Mouse (Mus musculus) lung, postnatal 0 days (tissue): ENCODE results near the gene Rchy1. TPM values are rescaled to one million over a fixed set of nuclear protein-coding genes. Genes with fewer than 3 reads are reported as not detected.
A peak's percentile ranks its signal among the peaks of the same experiment; 100 is the strongest.

Experiments used
- ATAC-seq: fragments of 200-750 bp; cut with Nextera tagmentation; 2 replicates; pipeline ENCODE4 v1.8.0; 2017; ENCODE audit warnings: moderate library complexity
- DNase-seq: peaks from one replicate; pipeline ENCODE4 v3.0.0-alpha.2; 2016; ENCODE audit warnings: low spot score
- H3K27ac ChIP-seq: fragments of 300-500 bp; sonication (generic); 2 replicates; pipeline ENCODE4 v1.5.1; 2014; ENCODE audit warnings: antibody characterized with exemption, mild to moderate bottlenecking, low read length, mixed read lengths
- H3K27me3 ChIP-seq: fragments of 300-500 bp; sonication (generic); replicated peaks from 2 replicates; pipeline ENCODE4 v1.6.1; 2014; ENCODE audit warnings: low read length, mixed read lengths; ENCODE audit not compliant: insufficient read depth
- H3K36me3 ChIP-seq: fragments of 300-500 bp; sonication (generic); 2 replicates; pipeline ENCODE4 v1.6.1; 2014; ENCODE audit warnings: low read length, mixed read lengths; ENCODE audit not compliant: insufficient read depth
- H3K4me1 ChIP-seq: fragments of 300-500 bp; sonication (generic); 2 replicates; pipeline ENCODE4 v1.6.1; 2014; ENCODE audit warnings: antibody characterized with exemption, low read depth, low read length, mixed read lengths; ENCODE audit not compliant: insufficient read depth
- H3K4me2 ChIP-seq: fragments of 300-500 bp; sonication (generic); replicated peaks from 2 replicates; pipeline ENCODE4 v1.6.1; 2014; ENCODE audit warnings: low read depth, mild to moderate bottlenecking, low read length, moderate library complexity, mixed read lengths
- H3K4me3 ChIP-seq: fragments of 300-500 bp; sonication (generic); 2 replicates; pipeline ENCODE4 v1.5.1; 2014; ENCODE audit warnings: low read depth, low read length
- H3K9ac ChIP-seq: fragments of 300-500 bp; sonication (generic); replicated peaks from 2 replicates; pipeline ENCODE4 v1.6.1; 2014; ENCODE audit warnings: low read depth, mild to moderate bottlenecking
- H3K9me3 ChIP-seq: fragments of 300-500 bp; sonication (generic); 2 replicates; pipeline ENCODE4 v1.6.1; 2016; ENCODE audit warnings: low read length, mixed read lengths
- CTCF ChIP-seq: IDR thresholded peaks from 2 replicates; pipeline ENCODE4 v1.5.1; 2016; ENCODE audit warnings: antibody characterized with exemption, mild to moderate bottlenecking
- EP300 ChIP-seq: IDR thresholded peaks from 2 replicates; pipeline ENCODE4 v1.6.1; 2016; ENCODE audit warnings: antibody characterized with exemption, mild to moderate bottlenecking, control low read depth
- WGBS: fragments of 180-500 bp; shearing (Covaris S2); extraction: QIAGEN DNeasy Blood & Tissue Kit; methylation state at CpG from one replicate; pipeline ENCODE4 v1.1.7; 2014; 5-methylcytosine and 5-hydroxymethylcytosine counted together
- polyA plus RNA-seq: library from polyadenylated mRNA; unstranded; fragments of >200 nt; fragmentation: Nextera tagmentation; extraction: Ambion mirVana; gene quantifications from 2 replicates; pipeline ENCODE4 v1.2.1, GENCODE M21; 2015

Rchy1 gene
- polyA plus RNA-seq, 1 experiment from 2014 or later: 70.7 TPM

- H3K36me3 ChIP-seq: no peaks in the 10 kb centered on the region
- H3K4me1 ChIP-seq: no peaks in the 10 kb centered on the region
- no peak overlapping the region for H3K9ac ChIP-seq
- H3K9me3 ChIP-seq: no peaks in the 10 kb centered on the region
- no peak overlapping the region for H3K4me3 ChIP-seq
- H3K4me2 ChIP-seq: no peak overlapping the region
- 81% methylated on average over 3 of the region's 3 CpGs for WGBS
- TF ChIP-seq EP300 (no peak), CTCF (no peak)
- no peaks in the 10 kb centered on the region for H3K27me3 ChIP-seq
- ATAC-seq (no peak), DNase-seq (no peak)
- H3K27ac ChIP-seq: no peak overlapping the region
Measured at GRCm38 (mm10) chr5:91972046-91972445, 9.2 kb upstream of the Rchy1 start.

GRCm38 (mm10) chr5:91962259-91962638 lies 619 bp downstream of the Rchy1 start:
- Histone ChIP-seq H3K4me3 (peak overlapping the region; percentile 88), H3K4me1 (peaks cover 13% of the 10 kb centered on the region; the same call in 1 of the 2 replicates), H3K27ac (peak overlapping the region; percentile 99), H3K4me2 (peak overlapping the region; percentile 54), H3K36me3 (peaks cover 2% of the 10 kb centered on the region; the same call in 1 of the 2 replicates), H3K9me3 (no peaks in the 10 kb centered on the region), H3K9ac (peak overlapping the region; percentile 75), H3K27me3 (no peaks in the 10 kb centered on the region)
- WGBS: under 1% methylated on average over 14 of the region's 14 CpGs
- DNase-seq: peak; percentile 87
- peak; percentile 13; the same call in 1 of the 2 replicates for ATAC-seq
- TF ChIP-seq EP300 (peak; percentile 30; the same call in 1 of the 2 replicates), CTCF (no peak)

GRCm38 (mm10) chr5:91961370-91961769 lies 1.5 kb downstream of the Rchy1 start:
- peak overlapping the region; percentile 99 for H3K27ac ChIP-seq
- peak overlapping the region; percentile 54 for H3K4me2 ChIP-seq
- peak overlapping the region; percentile 88 for H3K4me3 ChIP-seq
- H3K9me3 ChIP-seq: no peaks in the 10 kb centered on the region
- peak overlapping the region; percentile 75; the same call in 1 of the 2 replicates for H3K9ac ChIP-seq
- WGBS: 68% methylated on average over 1 of the region's 1 CpGs
- DNase-seq: peak; percentile 73
- H3K4me1 ChIP-seq: peaks cover 13% of the 10 kb centered on the region; the same call in 1 of the 2 replicates
- peaks cover 7% of the 10 kb centered on the region for H3K36me3 ChIP-seq
- no peaks in the 10 kb centered on the region for H3K27me3 ChIP-seq
- ATAC-seq: no peak
- TF ChIP-seq EP300 (no peak), CTCF (no peak)

GRCm38 (mm10) chr5:91960606-91961254 lies 2.1 kb downstream of the Rchy1 start:
- H3K4me3 ChIP-seq: peak overlapping the region; percentile 11; the same call in 1 of the 2 replicates
- peak overlapping the region; percentile 99 for H3K27ac ChIP-seq
- H3K4me2 ChIP-seq: peak overlapping the region; percentile 54
- peaks cover 13% of the 10 kb centered on the region; the same call in 1 of the 2 replicates for H3K4me1 ChIP-seq
- no peaks in the 10 kb centered on the region for H3K9me3 ChIP-seq
- H3K27me3 ChIP-seq: no peaks in the 10 kb centered on the region
- TF ChIP-seq EP300 (peak; percentile 48; the same call in 1 of the 2 replicates), CTCF (no peak)
- ATAC-seq (peak; percentile 21), DNase-seq (peak; percentile 90)
- no peak overlapping the region for H3K9ac ChIP-seq
- peaks cover 10% of the 10 kb centered on the region for H3K36me3 ChIP-seq
- WGBS: 17% methylated on average over 3 of the region's 3 CpGs

- ATAC-seq (no peak), DNase-seq (peak; percentile 73)
- Histone ChIP-seq H3K4me1 (peaks cover 13% of the 10 kb centered on the region; the same call in 1 of the 2 replicates), H3K9ac (no peak overlapping the region), H3K9me3 (no peaks in the 10 kb centered on the region), H3K27ac (peak overlapping the region; percentile 99), H3K4me3 (peak overlapping the region; percentile 11; the same call in 1 of the 2 replicates), H3K27me3 (no peaks in the 10 kb centered on the region), H3K36me3 (peaks cover 12% of the 10 kb centered on the region), H3K4me2 (peak overlapping the region; percentile 54)
- WGBS: 38% methylated on average over 1 of the region's 1 CpGs
- TF ChIP-seq CTCF (no peak), EP300 (peak; percentile 53; the same call in 1 of the 2 replicates)
Measured at GRCm38 (mm10) chr5:91959986-91960385, 2.9 kb downstream of the Rchy1 start.

- no peaks in the 10 kb centered on the region for H3K9me3 ChIP-seq
- no peak overlapping the region for H3K27ac ChIP-seq
- 64% methylated on average over 1 of the region's 1 CpGs for WGBS
- no peak overlapping the region for H3K4me3 ChIP-seq
- H3K36me3 ChIP-seq: peaks cover 13% of the 10 kb centered on the region
- H3K27me3 ChIP-seq: no peaks in the 10 kb centered on the region
- H3K4me2 ChIP-seq: no peak overlapping the region
- H3K9ac ChIP-seq: no peak overlapping the region
- ATAC-seq (no peak), DNase-seq (no peak)
- peaks cover 13% of the 10 kb centered on the region; the same call in 1 of the 2 replicates for H3K4me1 ChIP-seq
- no peak for TF ChIP-seq EP300
- no peak for TF ChIP-seq CTCF
Measured at GRCm38 (mm10) chr5:91959096-91959495, 3.8 kb downstream of the Rchy1 start.
